Mouse (Mus musculus): ENCODE measurements around the gene Bach2. TPM values are rescaled to one million over a fixed set of nuclear protein-coding genes. Genes with fewer than 3 reads are reported as not detected.

Gene Bach2
- polyA plus RNA-seq, 1 experiment from 2014 or later: 2.4 TPM

DNA sequence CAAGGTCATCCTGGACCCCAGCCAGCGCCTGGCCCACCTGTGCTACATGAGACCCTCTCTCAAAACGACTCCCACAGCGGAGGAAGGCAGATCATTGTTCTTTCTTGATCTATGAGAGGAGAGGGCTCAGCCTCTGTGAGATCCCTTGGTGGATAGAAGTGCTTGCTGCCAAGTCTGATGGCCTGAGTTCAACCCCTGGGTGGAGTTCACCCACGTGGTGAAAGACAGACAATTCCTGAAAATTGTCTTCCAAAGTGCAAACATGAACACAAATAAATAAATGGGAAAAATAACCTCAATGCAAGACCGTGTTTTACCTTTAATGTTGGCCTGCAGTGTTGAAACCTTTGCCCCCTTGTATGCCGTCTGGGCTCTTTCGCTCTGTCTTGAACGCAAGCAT, 277.5 kb downstream of the Bach2 start:
- Histone ChIP-seq H3K4me1 (ENCODE audit: control insufficient read depth, insufficient read depth, low read length) (peaks cover 10% of the 10 kb centered on the region), H3K4me3 (ENCODE audit: low read length) (no peak overlapping the region), H3K4me2 (ENCODE audit: low read depth, low read length) (no peak overlapping the region), H3K9ac (ENCODE audit: low read depth, low read length) (no peak overlapping the region), H3K27me3 (replicated peaks; ENCODE audit: control insufficient read depth, insufficient read depth, low read length) (no peaks in the 10 kb centered on the region), H3K9me3 (ENCODE audit: control insufficient read depth, low read length) (no peaks in the 10 kb centered on the region), H3K27ac (ENCODE audit: low read length) (no peak overlapping the region), H3K36me3 (ENCODE audit: control insufficient read depth, insufficient read depth, low read length) (no peaks in the 10 kb centered on the region)
- ATAC-seq: no peak
- WGBS: 84% methylated on average over 8 of the region's 8 CpGs

DNA sequence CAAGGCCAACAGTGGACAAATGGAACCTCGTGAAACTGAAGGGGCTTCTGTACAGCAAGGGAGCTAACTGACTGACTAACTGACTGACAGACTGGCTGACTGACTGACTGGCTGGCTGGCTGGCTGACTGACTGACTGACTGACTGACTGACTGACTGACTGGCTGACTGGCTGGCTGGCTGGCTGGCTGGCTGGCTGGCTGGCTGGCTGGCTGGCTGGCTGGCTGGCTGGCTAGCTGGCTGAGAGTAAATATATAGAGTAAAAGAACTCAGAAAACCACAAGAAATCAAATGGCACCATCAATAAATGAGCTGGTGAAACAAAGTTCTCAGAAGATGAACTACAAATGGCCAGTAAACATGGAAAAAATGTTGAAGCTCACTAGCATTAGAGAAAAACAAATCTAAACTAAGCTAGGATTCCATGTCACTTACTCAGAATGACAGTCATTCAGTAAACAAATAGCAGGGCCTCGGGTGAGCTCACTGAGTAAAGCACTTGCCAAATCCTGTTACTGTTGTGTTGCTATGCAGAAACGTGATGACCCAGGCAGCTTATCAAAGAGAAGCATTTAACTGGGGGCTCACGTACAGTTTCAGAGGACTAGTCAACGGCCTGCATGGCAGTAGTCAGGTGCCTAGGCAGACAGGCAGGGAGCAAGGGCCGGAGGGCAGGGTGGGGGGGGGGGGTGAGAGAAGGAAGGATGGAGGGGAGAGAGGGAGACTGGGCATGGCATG, 280.4 kb downstream of the Bach2 start:
- H3K9ac ChIP-seq (ENCODE audit: low read depth, low read length): no peak overlapping the region
- WGBS: 48% methylated on average over 6 of the region's 6 CpGs
- no peaks in the 10 kb centered on the region for H3K27me3 ChIP-seq (replicated peaks; ENCODE audit: control insufficient read depth, insufficient read depth, low read length)
- H3K4me1 ChIP-seq (ENCODE audit: control insufficient read depth, insufficient read depth, low read length): peaks cover 13% of the 10 kb centered on the region
- H3K4me3 ChIP-seq (ENCODE audit: low read length): no peak overlapping the region
- H3K27ac ChIP-seq (ENCODE audit: low read length): no peak overlapping the region
- H3K9me3 ChIP-seq (ENCODE audit: control insufficient read depth, low read length): no peaks in the 10 kb centered on the region
- ATAC-seq: 0 out of 2 replicates have a peak, but pooled peaks have one; percentile 19
- no peaks in the 10 kb centered on the region for H3K36me3 ChIP-seq (ENCODE audit: control insufficient read depth, insufficient read depth, low read length)
- H3K4me2 ChIP-seq (ENCODE audit: low read depth, low read length): no peak overlapping the region

DNA sequence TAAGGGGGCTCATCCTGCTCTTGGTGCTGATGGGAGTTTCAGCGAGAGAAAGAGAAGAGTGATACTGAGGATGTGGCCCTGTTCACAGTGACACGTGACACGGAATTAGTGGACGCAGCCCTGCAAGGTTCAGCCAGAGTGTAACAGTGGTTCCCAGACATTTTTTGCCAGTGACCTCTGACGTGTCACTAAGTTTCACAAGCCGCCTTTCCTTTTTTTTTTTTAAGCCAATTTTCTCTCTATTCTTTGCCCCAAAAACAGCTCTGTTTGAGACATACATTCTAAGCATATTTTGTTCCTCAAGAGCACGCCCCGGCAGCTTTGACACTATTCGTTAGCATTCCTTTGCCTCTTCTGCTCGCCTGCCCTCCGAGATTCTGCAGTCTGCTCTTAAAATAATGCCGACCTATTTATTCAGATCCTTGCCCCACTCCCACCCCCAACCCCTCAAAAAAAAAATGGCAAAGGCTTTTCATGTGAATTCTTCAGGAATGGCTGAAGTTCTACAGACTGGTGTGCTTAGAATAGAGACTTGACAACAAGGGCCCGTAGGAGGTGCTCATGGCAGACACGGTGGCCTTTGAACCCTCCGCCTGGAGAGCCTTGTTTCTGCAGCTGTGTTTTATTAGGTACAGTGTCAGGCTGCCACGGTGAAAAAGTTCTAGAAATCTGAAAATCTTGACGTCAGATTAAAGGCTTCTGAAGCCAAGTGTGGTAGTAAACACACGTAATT, 282.2 kb downstream of the Bach2 start:
- H3K9ac ChIP-seq (ENCODE audit: low read depth, low read length): no peak overlapping the region
- H3K4me2 ChIP-seq (ENCODE audit: low read depth, low read length): no peak overlapping the region
- H3K27ac ChIP-seq (ENCODE audit: low read length): peak overlapping the region; percentile 7; the same call in 1 of the 2 replicates
- H3K9me3 ChIP-seq (ENCODE audit: control insufficient read depth, low read length): no peaks in the 10 kb centered on the region
- no peak overlapping the region for H3K4me3 ChIP-seq (ENCODE audit: low read length)
- H3K36me3 ChIP-seq (ENCODE audit: control insufficient read depth, insufficient read depth, low read length): no peaks in the 10 kb centered on the region
- 36% methylated on average over 18 of the region's 18 CpGs for WGBS
- ATAC-seq: peak; percentile 83
- peaks cover 15% of the 10 kb centered on the region for H3K4me1 ChIP-seq (ENCODE audit: control insufficient read depth, insufficient read depth, low read length)
- no peaks in the 10 kb centered on the region for H3K27me3 ChIP-seq (replicated peaks; ENCODE audit: control insufficient read depth, insufficient read depth, low read length)

DNA sequence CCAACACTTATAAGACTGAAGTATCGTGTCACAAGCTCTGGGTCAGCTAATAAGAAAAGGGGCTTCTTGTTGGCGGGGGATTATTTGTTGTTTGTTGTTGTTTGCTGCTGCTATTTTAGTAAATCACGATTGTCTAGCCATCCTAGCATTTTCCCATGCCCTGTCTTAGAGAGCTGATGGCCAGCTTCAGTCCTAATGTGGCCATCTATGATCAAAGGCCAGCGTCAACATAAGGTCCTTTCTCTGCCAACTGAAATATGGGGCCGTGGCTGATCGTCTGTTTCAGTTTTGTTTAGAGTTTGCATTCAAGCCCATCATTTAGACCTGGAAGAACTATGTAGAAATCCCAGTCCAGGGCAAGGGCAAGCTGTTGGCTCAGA, 282.7 kb downstream of the Bach2 start:
- 0 out of 2 replicates have a peak, but pooled peaks have one; percentile 21 for ATAC-seq
- H3K9ac ChIP-seq (ENCODE audit: low read depth, low read length): no peak overlapping the region
- H3K9me3 ChIP-seq (ENCODE audit: control insufficient read depth, low read length): no peaks in the 10 kb centered on the region
- peaks cover 15% of the 10 kb centered on the region for H3K4me1 ChIP-seq (ENCODE audit: control insufficient read depth, insufficient read depth, low read length)
- H3K4me3 ChIP-seq (ENCODE audit: low read length): no peak overlapping the region
- no peak overlapping the region for H3K4me2 ChIP-seq (ENCODE audit: low read depth, low read length)
- no peaks in the 10 kb centered on the region for H3K36me3 ChIP-seq (ENCODE audit: control insufficient read depth, insufficient read depth, low read length)
- no peaks in the 10 kb centered on the region for H3K27me3 ChIP-seq (replicated peaks; ENCODE audit: control insufficient read depth, insufficient read depth, low read length)
- WGBS: 51% methylated on average over 6 of the region's 6 CpGs
- H3K27ac ChIP-seq (ENCODE audit: low read length): no peak overlapping the region

DNA sequence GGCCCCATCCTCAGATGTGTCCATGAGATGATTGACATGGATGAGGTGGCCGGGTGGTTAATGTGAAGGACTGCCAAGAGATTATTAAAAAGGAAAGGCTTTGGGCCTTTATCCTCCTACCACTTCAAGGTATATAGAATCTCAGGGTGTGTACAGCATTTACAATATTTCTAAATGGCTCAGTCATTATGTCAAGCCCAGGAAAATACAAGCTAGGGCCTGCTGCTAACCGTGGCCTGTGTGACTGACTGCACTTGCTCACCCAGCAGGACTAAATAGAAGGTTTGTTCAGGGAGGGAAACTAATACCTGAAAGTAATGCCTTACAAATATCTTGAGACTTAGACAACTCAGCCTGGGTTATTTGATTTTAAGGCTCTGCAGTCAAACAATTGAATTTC, 283.4 kb downstream of the Bach2 start:
- Histone ChIP-seq H3K27me3 (replicated peaks; ENCODE audit: control insufficient read depth, insufficient read depth, low read length) (no peaks in the 10 kb centered on the region), H3K9ac (ENCODE audit: low read depth, low read length) (no peak overlapping the region), H3K4me2 (ENCODE audit: low read depth, low read length) (no peak overlapping the region), H3K9me3 (ENCODE audit: control insufficient read depth, low read length) (no peaks in the 10 kb centered on the region), H3K4me3 (ENCODE audit: low read length) (no peak overlapping the region), H3K27ac (ENCODE audit: low read length) (no peak overlapping the region), H3K36me3 (ENCODE audit: control insufficient read depth, insufficient read depth, low read length) (no peaks in the 10 kb centered on the region), H3K4me1 (ENCODE audit: control insufficient read depth, insufficient read depth, low read length) (peaks cover 15% of the 10 kb centered on the region)
- 64% methylated on average over 2 of the region's 2 CpGs for WGBS
- ATAC-seq: no peak

DNA sequence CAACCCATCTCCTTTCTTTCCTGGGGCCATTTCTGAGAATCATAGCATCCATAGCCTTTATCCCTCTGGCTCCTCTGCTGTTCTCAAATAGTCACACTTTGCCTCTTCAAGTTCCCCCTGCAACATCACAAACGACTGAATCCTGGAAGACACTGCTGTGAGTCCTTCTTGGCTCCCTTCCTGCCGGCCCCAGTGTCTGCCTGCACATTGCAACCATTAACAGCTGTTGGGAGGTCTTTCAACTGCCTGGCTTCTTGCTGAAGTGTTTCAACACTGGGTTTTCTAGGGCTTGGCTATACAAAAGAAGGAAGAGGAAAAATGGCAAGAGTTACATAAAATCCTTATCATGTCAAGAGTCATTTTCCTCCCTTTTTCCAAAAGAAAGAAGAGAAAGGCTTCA, 285.7 kb downstream of the Bach2 start:
- no peak overlapping the region for H3K27ac ChIP-seq (ENCODE audit: low read length)
- H3K4me2 ChIP-seq (ENCODE audit: low read depth, low read length): no peak overlapping the region
- no peak overlapping the region for H3K4me3 ChIP-seq (ENCODE audit: low read length)
- no peak overlapping the region for H3K9ac ChIP-seq (ENCODE audit: low read depth, low read length)
- H3K4me1 ChIP-seq (ENCODE audit: control insufficient read depth, insufficient read depth, low read length): peaks cover 15% of the 10 kb centered on the region
- H3K27me3 ChIP-seq (replicated peaks; ENCODE audit: control insufficient read depth, insufficient read depth, low read length): no peaks in the 10 kb centered on the region
- no peaks in the 10 kb centered on the region for H3K9me3 ChIP-seq (ENCODE audit: control insufficient read depth, low read length)
- no peak for ATAC-seq
- H3K36me3 ChIP-seq (ENCODE audit: control insufficient read depth, insufficient read depth, low read length): no peaks in the 10 kb centered on the region
- 36% methylated on average over 2 of the region's 2 CpGs for WGBS

DNA sequence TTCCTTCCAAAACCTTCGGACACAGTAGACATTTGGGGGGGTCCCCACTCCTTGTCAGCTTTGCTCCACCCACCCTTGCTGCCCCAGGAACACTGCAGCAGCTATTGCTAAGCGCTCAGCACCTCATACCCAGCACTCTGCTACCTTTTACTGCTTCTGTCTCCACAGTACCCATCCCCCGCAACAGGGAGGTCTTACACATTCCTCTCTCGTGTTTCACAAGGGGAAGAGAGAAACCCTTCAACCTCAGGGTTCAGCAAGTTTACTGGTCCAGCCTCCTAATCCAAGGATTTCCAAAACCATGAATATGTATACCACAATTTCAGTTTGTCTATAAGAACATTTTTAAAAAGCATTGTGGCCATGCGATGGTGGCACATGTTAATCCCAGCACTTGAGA, 286.4 kb downstream of the Bach2 start:
- no peak for ATAC-seq

DNA sequence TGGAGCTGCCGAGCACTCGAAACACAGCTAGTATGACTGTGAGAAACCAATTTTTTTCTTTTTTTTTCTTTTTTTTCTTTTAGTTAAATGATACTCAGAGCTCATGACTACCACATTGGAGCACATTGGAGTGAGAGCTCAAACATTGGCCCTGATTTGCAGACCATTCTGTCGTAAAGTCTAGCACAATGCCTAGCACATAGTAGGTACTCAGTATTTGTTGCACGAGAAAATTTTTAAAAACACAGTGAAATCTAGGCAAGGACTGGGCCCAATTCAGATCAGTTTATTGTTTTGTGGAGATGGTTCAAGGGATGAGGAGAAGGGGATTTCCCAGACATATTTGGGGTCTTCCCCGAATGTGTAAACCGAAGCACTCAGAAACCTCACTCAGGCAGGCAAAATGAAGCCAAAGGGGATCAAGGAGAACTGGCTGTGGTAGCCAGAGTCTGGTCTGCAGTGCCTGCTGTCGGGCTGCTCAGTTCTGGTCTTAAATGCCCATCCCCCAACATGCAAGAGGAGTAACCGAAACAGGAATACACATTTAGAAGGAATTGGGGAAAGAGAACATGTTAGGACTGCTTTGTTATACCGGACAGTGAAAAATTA, 287.7 kb downstream of the Bach2 start:
- Histone ChIP-seq H3K9me3 (ENCODE audit: control insufficient read depth, low read length) (no peaks in the 10 kb centered on the region), H3K27me3 (replicated peaks; ENCODE audit: control insufficient read depth, insufficient read depth, low read length) (no peaks in the 10 kb centered on the region), H3K4me1 (ENCODE audit: control insufficient read depth, insufficient read depth, low read length) (peaks cover 8% of the 10 kb centered on the region), H3K4me3 (ENCODE audit: low read length) (no peak overlapping the region), H3K36me3 (ENCODE audit: control insufficient read depth, insufficient read depth, low read length) (no peaks in the 10 kb centered on the region), H3K4me2 (ENCODE audit: low read depth, low read length) (no peak overlapping the region), H3K27ac (ENCODE audit: low read length) (no peak overlapping the region), H3K9ac (ENCODE audit: low read depth, low read length) (no peak overlapping the region)
- ATAC-seq: no peak
- 75% methylated on average over 9 of the region's 9 CpGs for WGBS

More for the DNA sequence above, 286.4 kb downstream of the Bach2 start:
- Histone ChIP-seq H3K27me3 (replicated peaks; ENCODE audit: control insufficient read depth, insufficient read depth, low read length) (no peaks in the 10 kb centered on the region), H3K4me1 (ENCODE audit: control insufficient read depth, insufficient read depth, low read length) (peaks cover 15% of the 10 kb centered on the region), H3K27ac (ENCODE audit: low read length) (no peak overlapping the region), H3K4me3 (ENCODE audit: low read length) (no peak overlapping the region), H3K36me3 (ENCODE audit: control insufficient read depth, insufficient read depth, low read length) (no peaks in the 10 kb centered on the region), H3K9ac (ENCODE audit: low read depth, low read length) (no peak overlapping the region), H3K4me2 (ENCODE audit: low read depth, low read length) (no peak overlapping the region), H3K9me3 (ENCODE audit: control insufficient read depth, low read length) (no peaks in the 10 kb centered on the region)
- 68% methylated on average over 5 of the region's 5 CpGs for WGBS

DNA sequence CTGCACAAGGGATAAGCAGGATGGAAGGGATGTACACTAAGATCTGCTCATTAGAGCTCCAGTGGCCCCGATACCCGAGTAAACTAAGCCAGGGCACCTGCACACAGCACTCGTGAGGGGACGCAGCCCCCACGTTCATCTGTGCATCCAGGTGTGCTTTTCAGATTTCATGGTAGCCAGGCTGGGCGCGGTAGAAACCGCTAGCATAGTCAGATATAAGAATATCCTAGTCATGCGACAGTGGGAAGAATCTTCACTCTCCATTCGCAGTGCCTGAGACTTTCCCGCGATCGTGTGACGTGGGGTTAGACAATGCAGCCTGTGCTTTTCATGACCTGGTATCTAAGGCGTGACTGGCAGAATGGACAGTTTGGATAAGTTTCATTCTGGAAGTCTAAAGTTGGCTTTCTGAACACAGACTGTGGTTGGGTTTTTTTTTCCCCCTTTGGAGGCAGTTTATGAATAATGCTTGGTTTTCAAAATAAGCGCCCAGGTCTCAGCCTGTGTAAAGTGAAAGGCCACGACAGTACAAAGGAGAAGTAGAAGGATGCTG, 290.9 kb downstream of the Bach2 start:
- Histone ChIP-seq H3K4me2 (ENCODE audit: low read depth, low read length) (no peak overlapping the region), H3K36me3 (ENCODE audit: control insufficient read depth, insufficient read depth, low read length) (no peaks in the 10 kb centered on the region), H3K27me3 (replicated peaks; ENCODE audit: control insufficient read depth, insufficient read depth, low read length) (no peaks in the 10 kb centered on the region), H3K4me1 (ENCODE audit: control insufficient read depth, insufficient read depth, low read length) (peaks cover 13% of the 10 kb centered on the region), H3K27ac (ENCODE audit: low read length) (no peak overlapping the region), H3K9me3 (ENCODE audit: control insufficient read depth, low read length) (no peaks in the 10 kb centered on the region), H3K4me3 (ENCODE audit: low read length) (no peak overlapping the region), H3K9ac (ENCODE audit: low read depth, low read length) (no peak overlapping the region)
- no peak for ATAC-seq
- WGBS: 87% methylated on average over 17 of the region's 17 CpGs
